ENCODE assay signal across 8 mouse cellular contexts in genomic region chr12:26226363-26226762, GRCm38 (mm10).
DNase-seq lines count a peak whose midpoint lies in the region; ATAC-seq and TF ChIP-seq lines count a peak whose summit lies in the region.

No protein-coding gene starts in this region.

- H3K4me2 ChIP-seq in kidney, embryonic 16.5 days (replicated peaks; ENCODE audit: low read depth, low read length), result no peak overlapping the region
- H3K4me2 ChIP-seq in lung, postnatal 0 days (replicated peaks; ENCODE audit: low read depth, low read length), result no peak overlapping the region

- ATAC-seq in CD4-positive, CD25-positive, alpha-beta regulatory T cell, adult 4 months, result no peak
- no peak for ATAC-seq in kidney, embryonic 16.5 days (ENCODE audit: low FRiP score, low TSS enrichment)
- no peak for ATAC-seq in lung, postnatal 0 days

- H3K36me3 ChIP-seq in kidney, embryonic 16.5 days (ENCODE audit: insufficient read depth, low read length), result no peaks in the 10 kb centered on the region
- H3K36me3 ChIP-seq in lung, postnatal 0 days (ENCODE audit: insufficient read depth, low read length), result no peaks in the 10 kb centered on the region

- WGBS in kidney, embryonic 16.5 days, result 5% methylated on average over 2 of the region's 2 CpGs
- 8% methylated on average over 2 of the region's 2 CpGs for WGBS in lung, postnatal 0 days

- H3K9me3 ChIP-seq in kidney, embryonic 16.5 days (ENCODE audit: low read length), result no peaks in the 10 kb centered on the region
- no peaks in the 10 kb centered on the region for H3K9me3 ChIP-seq in lung, postnatal 0 days (ENCODE audit: low read length)

- no peak overlapping the region for H3K27ac ChIP-seq in kidney, embryonic 16.5 days (ENCODE audit: low read length)
- no peak overlapping the region for H3K27ac ChIP-seq in lung, postnatal 0 days (ENCODE audit: low read length)

- no peaks in the 10 kb centered on the region for H3K4me1 ChIP-seq in kidney, embryonic 16.5 days (ENCODE audit: insufficient read depth, low read length)
- H3K4me1 ChIP-seq in lung, postnatal 0 days (ENCODE audit: insufficient read depth, low read depth, low read length), result no peaks in the 10 kb centered on the region

- no peak overlapping the region for H3K9ac ChIP-seq in kidney, embryonic 16.5 days (replicated peaks; ENCODE audit: low read length)
- H3K9ac ChIP-seq in lung, postnatal 0 days (replicated peaks; ENCODE audit: low read depth), result no peak overlapping the region

- no peak for TF ChIP-seq EP300 in lung, postnatal 0 days (IDR thresholded peaks at IDR 0.05)

- no peaks in the 10 kb centered on the region for H3K27me3 ChIP-seq in kidney, embryonic 16.5 days (ENCODE audit: insufficient read depth, low read length)
- no peaks in the 10 kb centered on the region for H3K27me3 ChIP-seq in lung, postnatal 0 days (replicated peaks; ENCODE audit: insufficient read depth, low read length)

- TF ChIP-seq CTCF in lung, postnatal 0 days (IDR thresholded peaks at IDR 0.05), result peak; percentile 78

- peak; percentile 70 for DNase-seq in CD4-positive, CD25-positive, alpha-beta regulatory T cell, adult 2 months (ENCODE audit: low read depth, low spot score)
- DNase-seq in kidney, postnatal 14 days, result peak; percentile 9
- DNase-seq in brain, adult 2 months (ENCODE audit: low read depth, low spot score), result peak; percentile 84
- DNase-seq in frontal cortex, adult 2 months (ENCODE audit: extremely low spot score in 1 of 2, low spot score in 1 of 2), result peak; percentile 20 to 81
- DNase-seq in lung, postnatal 0 days (ENCODE audit: low spot score), result peak; percentile 48
- peak; percentile 69 for DNase-seq in telencephalon, adult 2 months (ENCODE audit: low read depth, low spot score)

- no peak overlapping the region for H3K4me3 ChIP-seq in kidney, embryonic 16.5 days (ENCODE audit: low read length)
- no peak overlapping the region for H3K4me3 ChIP-seq in lung, postnatal 0 days (ENCODE audit: low read depth, low read length)

Comparison
In these comparisons a context has a peak if more than half of its experiments do, and no peak if none do; other contexts are left out.
1. DNase-seq: peak in every context shown above with its lines; median percentile 84 in brain, adult 2 months; 70 in CD4-positive, CD25-positive, alpha-beta regulatory T cell, adult 2 months; 69 in telencephalon, adult 2 months; 50 in frontal cortex, adult 2 months; 48 in lung, postnatal 0 days; 9 in kidney, postnatal 14 days.